Mouse (Mus musculus) midbrain, embryonic 11.5 days (tissue): ENCODE results near the gene Dynlt1a. TPM values are rescaled to one million over a fixed set of nuclear protein-coding genes. Genes with fewer than 3 reads are reported as not detected.
"Not testable (repeated sequence)": the region's sequence is repeated elsewhere in the genome, so short reads cannot be mapped to it uniquely, and the experiment has no call there.

Experiments
- ATAC-seq: fragments of 200-750 bp; cut with Nextera tagmentation; 2 replicates; pipeline ENCODE4 v1.8.0; 2017; ENCODE audit warnings: moderate TSS enrichment, moderate library complexity; ENCODE audit not compliant: low FRiP score
- DNase-seq: peaks from one replicate; pipeline ENCODE4 v3.0.0; 2015; ENCODE audit warnings: low spot score; ENCODE audit errors: missing footprints
- H3K27ac ChIP-seq: fragments of 300-500 bp; sonication (generic); 2 replicates; pipeline ENCODE4 v1.5.1; 2014; ENCODE audit warnings: low read depth, low read length
- H3K27me3 ChIP-seq: fragments of 300-500 bp; sonication (generic); 2 replicates; pipeline ENCODE4 v1.6.1; 2014; ENCODE audit warnings: mild to moderate bottlenecking, low read length, moderate library complexity, mixed read lengths; ENCODE audit not compliant: control insufficient read depth, insufficient read depth
- H3K36me3 ChIP-seq: fragments of 300-500 bp; sonication (generic); 2 replicates; pipeline ENCODE4 v1.6.1; 2014; ENCODE audit warnings: mild to moderate bottlenecking, low read length, moderate library complexity, mixed read lengths; ENCODE audit not compliant: control insufficient read depth, insufficient read depth
- H3K4me1 ChIP-seq: fragments of 300-500 bp; sonication (generic); 2 replicates; pipeline ENCODE4 v1.6.1; 2014; ENCODE audit warnings: low read length; ENCODE audit not compliant: control insufficient read depth, insufficient read depth
- H3K4me2 ChIP-seq: fragments of 300-500 bp; sonication (generic); 2 replicates; pipeline ENCODE4 v1.6.1; 2014; ENCODE audit warnings: mild to moderate bottlenecking, moderate library complexity
- H3K4me3 ChIP-seq: fragments of 300-500 bp; sonication (generic); 2 replicates; pipeline ENCODE4 v1.5.1; 2014; ENCODE audit warnings: low read depth, low read length
- H3K9ac ChIP-seq: fragments of 300-500 bp; sonication (generic); 2 replicates; pipeline ENCODE4 v1.6.1; 2014; ENCODE audit warnings: low read length
- H3K9me3 ChIP-seq: fragments of 300-500 bp; sonication (generic); 2 replicates; pipeline ENCODE4 v1.6.1; 2016; ENCODE audit warnings: low read length; ENCODE audit not compliant: control insufficient read depth
- WGBS: fragments of 180-500 bp; shearing (Covaris S2); extraction: QIAGEN DNeasy Blood & Tissue Kit; methylation state at CpG from one replicate; pipeline ENCODE4 v1.1.7; 2014; 5-methylcytosine and 5-hydroxymethylcytosine counted together
- polyA plus RNA-seq: library from polyadenylated mRNA; unstranded; fragments of >200 nt; fragmentation: Nextera tagmentation; extraction: Ambion mirVana; gene quantifications from 2 replicates; pipeline ENCODE4 v1.2.1, GENCODE M21; 2014

Dynlt1a gene
- polyA plus RNA-seq: 32.0 and 32.1 TPM in 2 replicates

GRCm38 (mm10) chr17:6317339-6317985 is at the start of gene Dynlt1a:
Gene Dynlt1a (minus strand): TSS chr17:6317500.
- DNase-seq (peak; percentile 100), ATAC-seq (peak; percentile 96)
- H3K36me3 ChIP-seq, H3K27ac ChIP-seq, H3K4me1 ChIP-seq, H3K9me3 ChIP-seq, H3K27me3 ChIP-seq: not testable (repeated sequence)
- H3K4me3 ChIP-seq: peak within 1 kb of the TSS; percentile 35
- peak within 1 kb of the TSS; percentile 43 for H3K4me2 ChIP-seq
- H3K9ac ChIP-seq: 0 out of 2 replicates have a peak within 1 kb of the TSS, but pooled peaks have one; percentile 20
- 12% methylated on average over 22 of the region's 23 CpGs for WGBS

DNA sequence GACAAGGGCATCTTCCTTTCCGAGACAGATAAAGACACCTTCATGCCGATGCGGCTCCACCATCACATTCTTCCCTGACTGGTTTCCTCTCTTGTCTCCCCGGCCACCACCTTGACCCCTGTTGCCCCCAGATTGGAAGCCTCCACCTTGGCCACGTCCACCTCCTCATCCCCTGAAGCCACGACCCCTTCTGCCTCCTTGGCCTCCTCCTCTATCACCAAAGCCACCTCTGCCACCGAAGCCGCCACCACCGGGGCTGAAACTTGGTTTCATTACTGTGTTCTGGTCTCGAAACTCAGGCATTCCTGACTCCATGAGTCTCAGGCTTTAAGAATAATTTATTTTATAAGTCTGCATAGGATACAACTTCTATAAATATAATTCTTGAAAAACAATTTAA is 38.0 kb upstream of the Dynlt1a start:
- H3K4me2 ChIP-seq, H3K27ac ChIP-seq, ATAC-seq, H3K4me1 ChIP-seq, DNase-seq, H3K9me3 ChIP-seq, H3K4me3 ChIP-seq, H3K36me3 ChIP-seq, H3K9ac ChIP-seq, H3K27me3 ChIP-seq: not testable (repeated sequence)
- WGBS: 87% methylated on average over 10 of the region's 10 CpGs

GRCm38 (mm10) chr17:6342606-6343294 is 25.4 kb upstream of the Dynlt1a start:
- H3K27ac ChIP-seq, H3K9ac ChIP-seq, H3K4me1 ChIP-seq, H3K36me3 ChIP-seq, H3K4me2 ChIP-seq, H3K27me3 ChIP-seq, H3K9me3 ChIP-seq, DNase-seq, H3K4me3 ChIP-seq: not testable (repeated sequence)
- no CpG with 5 or more reads among the region's 12 CpGs for WGBS
- 0 out of 2 replicates have a peak, but pooled peaks have one; percentile 19 for ATAC-seq

- ATAC-seq, DNase-seq, H3K4me3 ChIP-seq, H3K27ac ChIP-seq, H3K4me2 ChIP-seq, H3K27me3 ChIP-seq, H3K9me3 ChIP-seq, H3K36me3 ChIP-seq, H3K4me1 ChIP-seq, H3K9ac ChIP-seq: not testable (repeated sequence)
- 86% methylated on average over 3 of the region's 4 CpGs for WGBS
Observed at GRCm38 (mm10) chr17:6328997-6329396, 11.7 kb upstream of the Dynlt1a start.

DNA sequence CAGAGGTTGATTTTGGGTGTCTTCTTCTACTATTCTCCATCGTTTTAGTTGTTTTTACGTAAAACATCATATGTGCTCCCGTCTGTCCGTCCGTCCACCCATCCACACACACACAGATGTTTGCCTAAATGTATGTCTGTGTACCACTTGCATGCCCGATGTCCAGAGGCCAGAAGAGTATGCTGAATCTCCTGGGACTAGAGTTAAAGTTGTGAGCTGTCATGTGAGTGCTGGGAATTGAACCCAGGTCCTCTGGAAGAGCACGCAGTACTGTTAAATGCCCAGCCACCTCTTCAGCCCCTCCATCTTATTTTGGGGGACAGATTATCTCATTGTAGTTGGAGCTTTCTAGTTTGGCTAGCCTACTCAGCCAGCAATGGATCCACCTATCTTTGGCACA is 10.3 kb upstream of the Dynlt1a start:
- not testable (repeated sequence) for H3K4me3 ChIP-seq, H3K36me3 ChIP-seq, ATAC-seq, H3K27me3 ChIP-seq, H3K4me1 ChIP-seq, H3K9ac ChIP-seq, H3K9me3 ChIP-seq, H3K4me2 ChIP-seq, H3K27ac ChIP-seq
- 89% methylated on average over 7 of the region's 7 CpGs for WGBS
- DNase-seq: peak; percentile 31

DNA sequence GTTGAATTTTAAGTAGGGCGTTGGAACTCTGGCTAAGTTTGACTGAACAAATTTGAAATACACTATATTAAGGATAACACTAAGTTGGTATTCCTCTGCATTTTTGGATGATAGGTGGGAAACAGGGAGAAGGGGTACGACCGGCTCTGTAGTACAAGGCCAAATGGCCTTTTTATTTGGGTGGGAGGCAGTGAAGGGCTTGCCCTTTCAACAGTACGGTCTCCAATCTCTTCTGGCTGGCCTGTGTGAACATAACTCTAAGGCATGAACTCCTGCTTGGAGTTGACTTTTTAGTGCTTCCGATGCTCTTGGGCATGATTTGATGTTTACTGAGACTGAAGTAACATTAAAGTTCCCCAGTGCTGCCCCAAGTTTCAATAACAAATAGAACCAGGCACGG is 8.2 kb upstream of the Dynlt1a start:
- not testable (repeated sequence) for H3K4me3 ChIP-seq, H3K9me3 ChIP-seq, H3K36me3 ChIP-seq, H3K4me2 ChIP-seq, H3K9ac ChIP-seq, H3K27me3 ChIP-seq, ATAC-seq, H3K4me1 ChIP-seq, H3K27ac ChIP-seq
- WGBS: 68% methylated on average over 6 of the region's 6 CpGs
- DNase-seq: peak; percentile 14

- H3K27me3 ChIP-seq, ATAC-seq: not testable (repeated sequence)
- 63% methylated on average over 10 of the region's 10 CpGs for WGBS
Observed at GRCm38 (mm10) chr17:6325021-6325420, 7.7 kb upstream of the Dynlt1a start.

GRCm38 (mm10) chr17:6321778-6322101 is 4.4 kb upstream of the Dynlt1a start:
- H3K36me3 ChIP-seq, H3K27me3 ChIP-seq, H3K4me1 ChIP-seq, DNase-seq, H3K9ac ChIP-seq, ATAC-seq, H3K4me3 ChIP-seq, H3K4me2 ChIP-seq, H3K27ac ChIP-seq, H3K9me3 ChIP-seq: not testable (repeated sequence)
- no CpG with 5 or more reads among the region's 10 CpGs for WGBS

More at GRCm38 (mm10) chr17:6325021-6325420, 7.7 kb upstream of the Dynlt1a start:
- not testable (repeated sequence) for H3K36me3 ChIP-seq, H3K9me3 ChIP-seq, H3K4me3 ChIP-seq, H3K4me1 ChIP-seq, H3K4me2 ChIP-seq, H3K27ac ChIP-seq, H3K9ac ChIP-seq
- DNase-seq: peak; percentile 47

DNA sequence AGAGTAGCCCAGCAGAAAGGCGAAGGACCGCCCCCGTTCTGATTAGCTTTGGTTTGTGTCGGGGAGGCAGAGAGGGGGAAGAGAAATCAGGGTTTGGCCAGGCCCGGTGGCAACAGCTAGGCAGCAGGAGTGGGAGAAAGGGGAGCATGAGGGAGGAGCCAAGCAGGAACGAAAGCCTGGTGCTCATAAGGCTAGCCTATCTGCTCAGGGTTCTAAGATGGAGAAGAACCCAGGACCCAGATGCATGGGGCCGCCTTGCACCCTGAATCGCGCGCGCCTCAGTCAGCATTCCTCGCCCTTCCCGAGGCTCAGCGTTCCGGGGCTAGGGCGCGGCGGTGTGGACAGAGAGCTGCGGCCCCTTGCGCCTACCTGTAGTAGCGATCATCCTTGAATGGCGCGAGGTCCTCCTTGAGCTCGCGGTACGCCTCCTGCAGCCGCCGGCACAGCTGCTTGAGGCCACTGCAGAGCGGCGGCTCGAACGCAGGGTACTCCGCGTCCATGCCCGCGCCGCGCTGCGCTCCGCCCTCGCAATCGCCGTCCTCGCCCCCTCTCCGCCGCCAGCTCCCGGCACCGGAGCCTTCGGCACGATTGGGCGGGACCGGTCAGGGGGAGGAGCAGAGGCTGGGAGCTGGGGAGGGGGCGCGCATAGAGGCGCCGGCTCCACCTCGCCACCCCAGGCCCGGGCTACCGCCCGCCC is 3.9 kb upstream of the Dynlt1a start:
- H3K27me3 ChIP-seq, H3K4me3 ChIP-seq, H3K4me1 ChIP-seq, H3K36me3 ChIP-seq, H3K27ac ChIP-seq, H3K4me2 ChIP-seq, DNase-seq, H3K9me3 ChIP-seq, H3K9ac ChIP-seq: not testable (repeated sequence)
- ATAC-seq: peak; percentile 25
- WGBS: 3% methylated on average over 7 of the region's 60 CpGs
